Mouse (Mus musculus): Measurements from ENCODE around the gene Noa1. TPM values are rescaled to one million over a fixed set of nuclear protein-coding genes. Genes with fewer than 3 reads are reported as not detected.

Noa1 gene
- 13.3 and 13.4 TPM in 2 replicates for polyA plus RNA-seq (2015; fragmentation: Nextera tagmentation; extraction: Ambion mirVana)

DNA sequence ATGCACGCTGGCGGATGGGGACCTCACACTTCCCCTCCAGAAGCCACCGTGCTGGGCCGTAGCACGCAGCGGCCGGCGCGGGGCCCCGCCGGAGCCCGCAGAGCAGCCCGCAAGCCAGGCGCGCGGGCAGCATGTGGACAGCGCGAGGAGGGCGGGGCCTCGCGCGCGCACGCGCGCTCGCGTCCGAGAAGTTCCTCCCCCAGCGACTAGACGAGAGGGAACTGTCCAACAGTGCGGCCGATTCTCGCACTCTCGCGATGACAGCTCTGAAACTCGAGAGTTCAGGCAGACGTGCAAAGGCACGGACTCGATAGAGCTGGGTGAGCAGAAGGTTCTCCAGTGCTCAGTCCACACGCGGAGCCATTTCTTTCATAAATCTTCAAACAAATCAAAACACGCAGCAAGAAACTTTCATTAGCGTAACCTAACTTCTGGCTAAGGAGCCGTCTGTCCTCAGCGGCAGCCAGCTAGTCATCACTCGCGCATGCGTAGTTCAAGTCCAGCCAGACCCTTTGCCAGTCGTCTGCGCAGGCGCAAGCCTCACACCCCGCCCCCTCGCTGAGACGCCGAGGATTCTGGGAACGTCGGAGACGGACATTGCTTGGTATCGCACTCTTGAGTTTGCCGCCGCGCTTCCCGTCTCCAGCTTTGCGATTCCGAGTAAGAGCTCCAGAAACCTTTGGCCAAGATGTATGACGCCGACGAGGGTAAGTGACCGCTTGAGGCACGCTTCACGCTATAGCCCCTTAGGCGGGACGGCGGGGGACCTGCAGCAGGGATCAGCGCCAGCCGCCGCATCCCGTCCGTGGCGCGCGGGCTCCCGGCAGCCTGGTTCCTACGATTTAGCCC is at the start of gene Noa1, which contains the start of gene Polr2b:
Noa1 (minus strand) TSS at position 161 of the 849 bp plus-strand sequence.
Polr2b (plus strand) TSS at position 224 of the 849 bp plus-strand sequence.
- H3K4me2 ChIP-seq (ENCODE audit: low read depth, low read length): peak within 1 kb of the TSS; percentile 97
- H3K9me3 ChIP-seq (replicated peaks; ENCODE audit: control insufficient read depth, low read length): no peaks in the 10 kb centered on the region
- WGBS (ENCODE audit: insufficient replicate concordance): under 1% methylated on average over 85 of the region's 85 CpGs
- H3K27me3 ChIP-seq (ENCODE audit: control insufficient read depth, insufficient read depth, low read depth, low read length): no peaks in the 10 kb centered on the region
- peak within 1 kb of the TSS; percentile 95 for H3K4me3 ChIP-seq (ENCODE audit: low read depth, low read length)
- H3K4me1 ChIP-seq (ENCODE audit: control insufficient read depth, low read depth, low read length): peaks cover 27% of the 10 kb centered on the region
- peak within 1 kb of the TSS; percentile 95 for H3K27ac ChIP-seq (ENCODE audit: low read length)
- H3K9ac ChIP-seq (ENCODE audit: low read depth, low read length): peak within 1 kb of the TSS; percentile 93
- peak; percentile 96 for ATAC-seq (ENCODE audit: low read depth)
- H3K36me3 ChIP-seq (ENCODE audit: control insufficient read depth, insufficient read depth): peaks cover 10% of the 10 kb centered on the region; the same call in 1 of the 2 replicates

GRCm38 (mm10) chr5:77358347-77358746 is 48.5 kb upstream of the Noa1 start:
- H3K36me3 ChIP-seq (ENCODE audit: control insufficient read depth, insufficient read depth): no peaks in the 10 kb centered on the region
- 0 out of 2 replicates have a peak overlapping the region, but pooled peaks have one; percentile 1 for H3K27ac ChIP-seq (ENCODE audit: low read length)
- H3K9ac ChIP-seq (ENCODE audit: low read depth, low read length): 0 out of 2 replicates have a peak overlapping the region, but pooled peaks have one; percentile 0
- H3K4me1 ChIP-seq (ENCODE audit: control insufficient read depth, low read depth, low read length): peaks cover 10% of the 10 kb centered on the region
- H3K27me3 ChIP-seq (ENCODE audit: control insufficient read depth, insufficient read depth, low read depth, low read length): no peaks in the 10 kb centered on the region; the same call in 1 of the 2 replicates
- H3K4me2 ChIP-seq (ENCODE audit: low read depth, low read length): peak overlapping the region; percentile 64
- no peaks in the 10 kb centered on the region for H3K9me3 ChIP-seq (replicated peaks; ENCODE audit: control insufficient read depth, low read length)
- H3K4me3 ChIP-seq (ENCODE audit: low read depth, low read length): peak overlapping the region; percentile 60
- WGBS (ENCODE audit: insufficient replicate concordance): 2% methylated on average over 10 of the region's 10 CpGs
- ATAC-seq (ENCODE audit: low read depth): peak; percentile 41

GRCm38 (mm10) chr5:77357405-77358149 is 47.7 kb upstream of the Noa1 start:
- H3K9me3 ChIP-seq (replicated peaks; ENCODE audit: control insufficient read depth, low read length): no peaks in the 10 kb centered on the region
- 18% methylated on average over 22 of the region's 22 CpGs for WGBS (ENCODE audit: insufficient replicate concordance)
- H3K9ac ChIP-seq (ENCODE audit: low read depth, low read length): no peak overlapping the region
- H3K27me3 ChIP-seq (ENCODE audit: control insufficient read depth, insufficient read depth, low read depth, low read length): no peaks in the 10 kb centered on the region; the same call in 1 of the 2 replicates
- H3K27ac ChIP-seq (ENCODE audit: low read length): no peak overlapping the region
- H3K36me3 ChIP-seq (ENCODE audit: control insufficient read depth, insufficient read depth): no peaks in the 10 kb centered on the region
- H3K4me2 ChIP-seq (ENCODE audit: low read depth, low read length): peak overlapping the region; percentile 64
- H3K4me3 ChIP-seq (ENCODE audit: low read depth, low read length): peak overlapping the region; percentile 60
- ATAC-seq (ENCODE audit: low read depth): peak; percentile 71
- H3K4me1 ChIP-seq (ENCODE audit: control insufficient read depth, low read depth, low read length): peaks cover 10% of the 10 kb centered on the region

DNA sequence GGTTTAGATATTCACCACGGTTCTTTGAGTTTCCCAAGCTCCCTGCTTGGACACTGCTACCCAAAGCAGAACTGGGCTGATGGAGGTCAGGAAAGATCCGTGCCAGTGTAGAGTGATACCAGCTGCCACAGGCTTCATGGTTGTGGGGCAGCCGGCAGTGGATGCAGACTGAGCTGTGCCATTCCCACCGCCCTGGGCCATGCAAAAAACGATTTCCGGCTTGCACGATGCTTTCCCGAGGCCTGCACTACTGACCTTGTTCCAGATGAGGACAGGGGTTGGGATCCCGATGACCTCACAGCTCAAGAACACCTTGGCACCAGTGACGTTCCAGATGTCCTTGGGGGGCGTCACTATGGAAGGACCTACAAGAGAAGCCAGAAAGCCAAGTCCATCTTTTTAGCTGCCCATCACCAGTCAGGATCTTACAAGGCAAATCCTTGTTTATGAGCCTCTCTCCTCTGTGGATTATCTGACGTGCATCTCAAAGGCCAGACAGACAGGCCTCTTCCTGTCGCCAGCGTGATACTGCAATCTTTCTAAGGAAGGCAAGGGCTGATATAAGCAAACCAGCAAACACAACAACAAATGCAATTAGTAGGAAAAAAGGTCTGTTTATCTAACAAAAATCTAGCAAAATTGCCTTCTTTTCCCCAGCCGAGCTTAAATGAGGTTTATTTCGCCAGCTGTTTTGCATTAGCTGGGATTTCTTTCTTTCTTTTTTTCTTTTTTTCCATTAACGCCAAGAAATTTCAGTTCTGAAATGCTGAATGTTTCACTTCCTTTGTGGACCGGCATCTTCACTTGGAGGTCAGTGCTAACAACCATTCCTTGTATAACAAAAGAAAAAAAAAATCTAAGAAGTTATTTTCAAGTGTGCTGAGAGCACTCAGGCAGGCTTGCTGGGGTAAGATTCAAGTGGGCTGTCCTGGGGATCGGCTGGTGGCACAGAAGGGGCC is 45.7 kb upstream of the Noa1 start:
- H3K27ac ChIP-seq (ENCODE audit: low read length): no peak overlapping the region
- 61% methylated on average over 19 of the region's 19 CpGs for WGBS (ENCODE audit: insufficient replicate concordance)
- H3K4me3 ChIP-seq (ENCODE audit: low read depth, low read length): no peak overlapping the region
- H3K4me1 ChIP-seq (ENCODE audit: control insufficient read depth, low read depth, low read length): peaks cover 10% of the 10 kb centered on the region
- no peak overlapping the region for H3K9ac ChIP-seq (ENCODE audit: low read depth, low read length)
- H3K27me3 ChIP-seq (ENCODE audit: control insufficient read depth, insufficient read depth, low read depth, low read length): no peaks in the 10 kb centered on the region; the same call in 1 of the 2 replicates
- ATAC-seq (ENCODE audit: low read depth): no peak
- H3K36me3 ChIP-seq (ENCODE audit: control insufficient read depth, insufficient read depth): no peaks in the 10 kb centered on the region
- no peak overlapping the region for H3K4me2 ChIP-seq (ENCODE audit: low read depth, low read length)
- H3K9me3 ChIP-seq (replicated peaks; ENCODE audit: control insufficient read depth, low read length): no peaks in the 10 kb centered on the region

GRCm38 (mm10) chr5:77354361-77354787 is 44.5 kb upstream of the Noa1 start:
- Histone ChIP-seq H3K36me3 (ENCODE audit: control insufficient read depth, insufficient read depth) (peaks cover 7% of the 10 kb centered on the region; the same call in 1 of the 2 replicates), H3K4me3 (ENCODE audit: low read depth, low read length) (no peak overlapping the region), H3K9ac (ENCODE audit: low read depth, low read length) (no peak overlapping the region), H3K4me1 (ENCODE audit: control insufficient read depth, low read depth, low read length) (peaks cover 10% of the 10 kb centered on the region), H3K27me3 (ENCODE audit: control insufficient read depth, insufficient read depth, low read depth, low read length) (no peaks in the 10 kb centered on the region; the same call in 1 of the 2 replicates), H3K4me2 (ENCODE audit: low read depth, low read length) (peak overlapping the region; percentile 41), H3K27ac (ENCODE audit: low read length) (no peak overlapping the region), H3K9me3 (replicated peaks; ENCODE audit: control insufficient read depth, low read length) (no peaks in the 10 kb centered on the region)
- WGBS (ENCODE audit: insufficient replicate concordance): 2% methylated on average over 16 of the region's 16 CpGs
- 0 out of 2 replicates have a peak, but pooled peaks have one; percentile 39 for ATAC-seq (ENCODE audit: low read depth)

GRCm38 (mm10) chr5:77351691-77352090 is 41.8 kb upstream of the Noa1 start:
- Histone ChIP-seq H3K4me2 (ENCODE audit: low read depth, low read length) (no peak overlapping the region), H3K36me3 (ENCODE audit: control insufficient read depth, insufficient read depth) (peaks cover 28% of the 10 kb centered on the region), H3K4me1 (ENCODE audit: control insufficient read depth, low read depth, low read length) (peaks cover 3% of the 10 kb centered on the region), H3K27me3 (ENCODE audit: control insufficient read depth, insufficient read depth, low read depth, low read length) (no peaks in the 10 kb centered on the region; the same call in 1 of the 2 replicates), H3K27ac (ENCODE audit: low read length) (no peak overlapping the region), H3K4me3 (ENCODE audit: low read depth, low read length) (no peak overlapping the region), H3K9me3 (replicated peaks; ENCODE audit: control insufficient read depth, low read length) (no peaks in the 10 kb centered on the region), H3K9ac (ENCODE audit: low read depth, low read length) (no peak overlapping the region)
- ATAC-seq (ENCODE audit: low read depth): no peak
- WGBS (ENCODE audit: insufficient replicate concordance): 68% methylated on average over 9 of the region's 9 CpGs

DNA sequence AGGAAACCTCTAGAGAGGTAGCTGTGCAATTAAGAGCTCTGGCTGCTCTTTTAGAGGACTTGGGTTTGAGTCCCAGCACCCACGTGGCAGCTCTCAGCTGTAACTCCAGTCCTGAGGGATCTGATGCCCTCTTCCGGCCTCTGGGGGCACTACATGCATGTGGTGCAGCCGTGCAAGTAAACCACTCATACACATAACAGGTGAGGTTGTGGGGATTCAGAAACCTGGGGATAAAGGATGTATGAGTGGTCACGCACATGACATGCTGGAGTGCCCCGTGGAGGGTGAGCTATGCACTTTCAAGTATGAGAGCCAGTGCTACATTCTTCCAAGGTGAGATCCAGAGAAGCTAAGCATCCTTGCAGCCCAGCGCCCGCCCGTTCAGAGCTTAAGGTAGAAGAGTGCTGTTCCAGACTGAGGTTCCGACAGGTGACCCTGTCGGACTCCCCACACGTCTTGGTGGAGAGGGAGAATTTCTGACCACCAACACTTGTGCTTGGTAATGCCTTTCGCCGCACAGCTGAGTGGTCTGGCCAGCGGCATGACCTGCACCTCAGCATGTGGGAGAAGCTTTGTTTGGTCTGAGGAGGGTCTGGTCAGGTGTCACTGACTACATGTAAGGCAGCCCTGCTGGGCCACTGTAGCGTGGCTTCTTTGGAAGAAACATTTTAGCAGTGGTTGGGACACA is 40.2 kb upstream of the Noa1 start:
- 89% methylated on average over 15 of the region's 15 CpGs for WGBS (ENCODE audit: insufficient replicate concordance)
- H3K27ac ChIP-seq (ENCODE audit: low read length): no peak overlapping the region
- no peak overlapping the region for H3K9ac ChIP-seq (ENCODE audit: low read depth, low read length)
- no peak overlapping the region for H3K4me3 ChIP-seq (ENCODE audit: low read depth, low read length)
- no peaks in the 10 kb centered on the region for H3K9me3 ChIP-seq (replicated peaks; ENCODE audit: control insufficient read depth, low read length)
- peaks cover 3% of the 10 kb centered on the region for H3K4me1 ChIP-seq (ENCODE audit: control insufficient read depth, low read depth, low read length)
- H3K36me3 ChIP-seq (ENCODE audit: control insufficient read depth, insufficient read depth): peaks cover 33% of the 10 kb centered on the region
- no peaks in the 10 kb centered on the region for H3K27me3 ChIP-seq (ENCODE audit: control insufficient read depth, insufficient read depth, low read depth, low read length)
- no peak for ATAC-seq (ENCODE audit: low read depth)
- H3K4me2 ChIP-seq (ENCODE audit: low read depth, low read length): no peak overlapping the region

Data from liver, embryonic 16.5 days (tissue).